Mouse (Mus musculus): ENCODE data around the gene Hpcal4. TPM values are rescaled to one million over a fixed set of nuclear protein-coding genes. Genes with fewer than 3 reads are reported as not detected.

Gene Hpcal4
- polyA plus RNA-seq, 1 experiment from 2014 or later, result 19.9 TPM

Other genes with a start within 250 kb of the Hpcal4 start
- gene Mfsd2a, start 222.0 kb upstream of the Hpcal4 start, polyA plus RNA-seq (2014; fragmentation: Nextera tagmentation; extraction: Ambion mirVana), result 31.3 and 36.8 TPM in 2 replicates
- 70.5 and 77.4 TPM in 2 replicates for gene Mycl, start 187.6 kb upstream of the Hpcal4 start, polyA plus RNA-seq (2014; fragmentation: Nextera tagmentation; extraction: Ambion mirVana)
- 29.4 and 32.7 TPM in 2 replicates for gene Trit1, start 166.6 kb upstream of the Hpcal4 start, polyA plus RNA-seq (2014; fragmentation: Nextera tagmentation; extraction: Ambion mirVana)
- gene Bmp8b, start 78.1 kb upstream of the Hpcal4 start, polyA plus RNA-seq (2014; fragmentation: Nextera tagmentation; extraction: Ambion mirVana), result 0.08 and 0.21 TPM in 2 replicates
- gene Oxct2b, start 67.0 kb upstream of the Hpcal4 start, polyA plus RNA-seq (2014; fragmentation: Nextera tagmentation; extraction: Ambion mirVana), result 0.13 and 0.35 TPM in 2 replicates
- gene Ppie, start 43.3 kb upstream of the Hpcal4 start, polyA plus RNA-seq (2014; fragmentation: Nextera tagmentation; extraction: Ambion mirVana), result 86.4 and 88.3 TPM in 2 replicates
- not detected in 2 replicates for gene Nt5c1a, start 18.3 kb downstream of the Hpcal4 start, polyA plus RNA-seq (2014; fragmentation: Nextera tagmentation; extraction: Ambion mirVana)
- gene Heyl, start 50.3 kb downstream of the Hpcal4 start, polyA plus RNA-seq (2014; fragmentation: Nextera tagmentation; extraction: Ambion mirVana), result 5.4 and 6.7 TPM in 2 replicates
- gene Pabpc4, start 79.1 kb downstream of the Hpcal4 start, polyA plus RNA-seq (2014; fragmentation: Nextera tagmentation; extraction: Ambion mirVana), result 35.6 and 36.3 TPM in 2 replicates
- not detected in 2 replicates for gene Oxct2a, start 140.4 kb downstream of the Hpcal4 start, polyA plus RNA-seq (2014; fragmentation: Nextera tagmentation; extraction: Ambion mirVana)
- gene Bmp8a, start 160.0 kb downstream of the Hpcal4 start, polyA plus RNA-seq (2014; fragmentation: Nextera tagmentation; extraction: Ambion mirVana), result 0.09 TPM in 1 of 2 replicates, not detected in the other

All from forebrain, embryonic 14.5 days (tissue).